Mouse (Mus musculus): ENCODE measurements at regions not wholly inside any gene's neighbourhood (a gene's known extent, or its start where the extent isn't known, plus 50 kb on each side); places are given as distances from the start of the nearest gene placed in this dataset.

- ATAC-seq (replicated peaks; ENCODE audit: low FRiP score, low TSS enrichment, low read depth) (no peak), DNase-seq (ENCODE audit: low spot score) (no peak)
- H3K27me3 ChIP-seq (replicated peaks; ENCODE audit: control insufficient read depth, insufficient read depth, low read length), result no peaks in the 10 kb centered on the region
- no peak overlapping the region for H3K4me2 ChIP-seq (ENCODE audit: low read length)
- H3K4me3 ChIP-seq (ENCODE audit: low read depth, low read length), result no peak overlapping the region
- no peak overlapping the region for H3K9ac ChIP-seq (ENCODE audit: low read length)
- H3K9me3 ChIP-seq (ENCODE audit: control insufficient read depth, low read length), result peaks cover 6% of the 10 kb centered on the region; the same call in 1 of the 2 replicates
- H3K36me3 ChIP-seq (ENCODE audit: control insufficient read depth, insufficient read depth, low read length), result no peaks in the 10 kb centered on the region
- WGBS, result 88% methylated on average over 2 of the region's 2 CpGs
- no peaks in the 10 kb centered on the region for H3K4me1 ChIP-seq (replicated peaks; ENCODE audit: control insufficient read depth, insufficient read depth, low read length)
- no peak overlapping the region for H3K27ac ChIP-seq (ENCODE audit: low read depth)
Observed at GRCm38 (mm10) chr8:116268685-116269084, 236.1 kb upstream of the Dynlrb2 start.

- no peaks in the 10 kb centered on the region for H3K27me3 ChIP-seq (replicated peaks; ENCODE audit: control insufficient read depth, insufficient read depth, low read length)
- ATAC-seq (replicated peaks; ENCODE audit: low FRiP score, low TSS enrichment, low read depth) (no peak), DNase-seq (ENCODE audit: low spot score) (no peak)
- no peak overlapping the region for H3K4me3 ChIP-seq (ENCODE audit: low read depth, low read length)
- no peaks in the 10 kb centered on the region for H3K36me3 ChIP-seq (ENCODE audit: control insufficient read depth, insufficient read depth, low read length)
- 79% methylated on average over 9 of the region's 9 CpGs for WGBS
- peaks cover 6% of the 10 kb centered on the region; the same call in 1 of the 2 replicates for H3K9me3 ChIP-seq (ENCODE audit: control insufficient read depth, low read length)
- H3K4me1 ChIP-seq (replicated peaks; ENCODE audit: control insufficient read depth, insufficient read depth, low read length), result no peaks in the 10 kb centered on the region
- no peak overlapping the region for H3K4me2 ChIP-seq (ENCODE audit: low read length)
- H3K9ac ChIP-seq (ENCODE audit: low read length), result no peak overlapping the region
- no peak overlapping the region for H3K27ac ChIP-seq (ENCODE audit: low read depth)
Observed at GRCm38 (mm10) chr8:116268161-116268560, 236.6 kb upstream of the Dynlrb2 start.

GRCm38 (mm10) chr8:116267021-116267420 is 237.8 kb upstream of the Dynlrb2 start:
- Histone ChIP-seq H3K36me3 (ENCODE audit: control insufficient read depth, insufficient read depth, low read length) (no peaks in the 10 kb centered on the region), H3K9me3 (ENCODE audit: control insufficient read depth, low read length) (peaks cover 6% of the 10 kb centered on the region; the same call in 1 of the 2 replicates), H3K4me2 (ENCODE audit: low read length) (no peak overlapping the region), H3K4me1 (replicated peaks; ENCODE audit: control insufficient read depth, insufficient read depth, low read length) (0 out of 2 replicates have a peak, but pooled peaks cover 5% of the 10 kb centered on the region), H3K27ac (ENCODE audit: low read depth) (no peak overlapping the region), H3K9ac (ENCODE audit: low read length) (no peak overlapping the region), H3K27me3 (replicated peaks; ENCODE audit: control insufficient read depth, insufficient read depth, low read length) (no peaks in the 10 kb centered on the region), H3K4me3 (ENCODE audit: low read depth, low read length) (no peak overlapping the region)
- DNase-seq (ENCODE audit: low spot score) (peak; percentile 50), ATAC-seq (replicated peaks; ENCODE audit: low FRiP score, low TSS enrichment, low read depth) (no peak)
- WGBS, result 78% methylated on average over 4 of the region's 4 CpGs

- H3K4me1 ChIP-seq (replicated peaks; ENCODE audit: control insufficient read depth, insufficient read depth, low read length), result 0 out of 2 replicates have a peak, but pooled peaks cover 8% of the 10 kb centered on the region
- no peaks in the 10 kb centered on the region for H3K36me3 ChIP-seq (ENCODE audit: control insufficient read depth, insufficient read depth, low read length)
- H3K4me3 ChIP-seq (ENCODE audit: low read depth, low read length), result no peak overlapping the region
- H3K27me3 ChIP-seq (replicated peaks; ENCODE audit: control insufficient read depth, insufficient read depth, low read length), result no peaks in the 10 kb centered on the region
- peak; percentile 66 for ATAC-seq (replicated peaks; ENCODE audit: low FRiP score, low TSS enrichment, low read depth)
- no peak overlapping the region for H3K27ac ChIP-seq (ENCODE audit: low read depth)
- H3K4me2 ChIP-seq (ENCODE audit: low read length), result no peak overlapping the region
- no peak for DNase-seq (ENCODE audit: low spot score)
- H3K9ac ChIP-seq (ENCODE audit: low read length), result no peak overlapping the region
- peaks cover 6% of the 10 kb centered on the region; the same call in 1 of the 2 replicates for H3K9me3 ChIP-seq (ENCODE audit: control insufficient read depth, low read length)
- 62% methylated on average over 3 of the region's 3 CpGs for WGBS
Observed at GRCm38 (mm10) chr8:116265591-116265990, 239.2 kb upstream of the Dynlrb2 start.

- H3K4me2 ChIP-seq (ENCODE audit: low read length), result no peak overlapping the region
- no peak overlapping the region for H3K9ac ChIP-seq (ENCODE audit: low read length)
- H3K36me3 ChIP-seq (ENCODE audit: control insufficient read depth, insufficient read depth, low read length), result no peaks in the 10 kb centered on the region
- H3K4me1 ChIP-seq (replicated peaks; ENCODE audit: control insufficient read depth, insufficient read depth, low read length), result 0 out of 2 replicates have a peak, but pooled peaks cover 8% of the 10 kb centered on the region
- peaks cover 2% of the 10 kb centered on the region; the same call in 1 of the 2 replicates for H3K9me3 ChIP-seq (ENCODE audit: control insufficient read depth, low read length)
- no peak overlapping the region for H3K27ac ChIP-seq (ENCODE audit: low read depth)
- no peaks in the 10 kb centered on the region for H3K27me3 ChIP-seq (replicated peaks; ENCODE audit: control insufficient read depth, insufficient read depth, low read length)
- 76% methylated on average over 3 of the region's 3 CpGs for WGBS
- ATAC-seq (replicated peaks; ENCODE audit: low FRiP score, low TSS enrichment, low read depth) (peak; percentile 63; the same call in 1 of the 2 replicates), DNase-seq (ENCODE audit: low spot score) (no peak)
- H3K4me3 ChIP-seq (ENCODE audit: low read depth, low read length), result no peak overlapping the region
Observed at GRCm38 (mm10) chr8:116264078-116264477, 240.7 kb upstream of the Dynlrb2 start.

GRCm38 (mm10) chr8:116261286-116261685 is 243.5 kb upstream of the Dynlrb2 start:
- 47% methylated on average over 2 of the region's 2 CpGs for WGBS
- Histone ChIP-seq H3K4me1 (replicated peaks; ENCODE audit: control insufficient read depth, insufficient read depth, low read length) (0 out of 2 replicates have a peak, but pooled peaks cover 8% of the 10 kb centered on the region), H3K27me3 (replicated peaks; ENCODE audit: control insufficient read depth, insufficient read depth, low read length) (no peaks in the 10 kb centered on the region), H3K9me3 (ENCODE audit: control insufficient read depth, low read length) (no peaks in the 10 kb centered on the region), H3K4me2 (ENCODE audit: low read length) (no peak overlapping the region), H3K9ac (ENCODE audit: low read length) (no peak overlapping the region), H3K27ac (ENCODE audit: low read depth) (no peak overlapping the region), H3K36me3 (ENCODE audit: control insufficient read depth, insufficient read depth, low read length) (no peaks in the 10 kb centered on the region), H3K4me3 (ENCODE audit: low read depth, low read length) (no peak overlapping the region)
- no peak for DNase-seq (ENCODE audit: low spot score)
- no peak for ATAC-seq (replicated peaks; ENCODE audit: low FRiP score, low TSS enrichment, low read depth)

- H3K4me3 ChIP-seq (ENCODE audit: low read depth, low read length), result no peak overlapping the region
- ATAC-seq (replicated peaks; ENCODE audit: low FRiP score, low TSS enrichment, low read depth) (no peak), DNase-seq (ENCODE audit: low spot score) (no peak)
- H3K36me3 ChIP-seq (ENCODE audit: control insufficient read depth, insufficient read depth, low read length), result no peaks in the 10 kb centered on the region
- no peak overlapping the region for H3K9ac ChIP-seq (ENCODE audit: low read length)
- no peaks in the 10 kb centered on the region for H3K9me3 ChIP-seq (ENCODE audit: control insufficient read depth, low read length)
- WGBS, result 49% methylated on average over 5 of the region's 5 CpGs
- H3K27me3 ChIP-seq (replicated peaks; ENCODE audit: control insufficient read depth, insufficient read depth, low read length), result 0 out of 2 replicates have a peak, but pooled peaks cover 1% of the 10 kb centered on the region
- H3K27ac ChIP-seq (ENCODE audit: low read depth), result no peak overlapping the region
- H3K4me2 ChIP-seq (ENCODE audit: low read length), result no peak overlapping the region
- peaks cover 5% of the 10 kb centered on the region for H3K4me1 ChIP-seq (replicated peaks; ENCODE audit: control insufficient read depth, insufficient read depth, low read length)
Observed at GRCm38 (mm10) chr8:116255398-116255797, 249.4 kb upstream of the Dynlrb2 start.

GRCm38 (mm10) chr8:116252455-116253216 is 252.1 kb upstream of the Dynlrb2 start:
- Histone ChIP-seq H3K27ac (ENCODE audit: low read depth) (no peak overlapping the region), H3K4me3 (ENCODE audit: low read depth, low read length) (no peak overlapping the region), H3K4me2 (ENCODE audit: low read length) (no peak overlapping the region), H3K9me3 (ENCODE audit: control insufficient read depth, low read length) (no peaks in the 10 kb centered on the region), H3K9ac (ENCODE audit: low read length) (no peak overlapping the region), H3K36me3 (ENCODE audit: control insufficient read depth, insufficient read depth, low read length) (no peaks in the 10 kb centered on the region), H3K27me3 (replicated peaks; ENCODE audit: control insufficient read depth, insufficient read depth, low read length) (0 out of 2 replicates have a peak, but pooled peaks cover 4% of the 10 kb centered on the region), H3K4me1 (replicated peaks; ENCODE audit: control insufficient read depth, insufficient read depth, low read length) (peaks cover 5% of the 10 kb centered on the region)
- DNase-seq (ENCODE audit: low spot score) (no peak), ATAC-seq (replicated peaks; ENCODE audit: low FRiP score, low TSS enrichment, low read depth) (no peak)
- 26% methylated on average over 7 of the region's 7 CpGs for WGBS

- no peaks in the 10 kb centered on the region for H3K36me3 ChIP-seq (ENCODE audit: control insufficient read depth, insufficient read depth, low read length)
- whole genome bisulfite sequencing, result 46% methylated on average over 1 of the region's 1 CpGs
- DNase-seq (ENCODE audit: low spot score), result no peak
- H3K9ac ChIP-seq (ENCODE audit: low read length), result no peak overlapping the region
- H3K4me3 ChIP-seq (ENCODE audit: low read depth, low read length), result no peak overlapping the region
- H3K27ac ChIP-seq (ENCODE audit: low read depth), result no peak overlapping the region
- no peak for ATAC-seq (replicated peaks; ENCODE audit: low FRiP score, low TSS enrichment, low read depth)
- H3K4me1 ChIP-seq (replicated peaks; ENCODE audit: control insufficient read depth, insufficient read depth, low read length), result peaks cover 5% of the 10 kb centered on the region
- 0 out of 2 replicates have a peak, but pooled peaks cover 4% of the 10 kb centered on the region for H3K27me3 ChIP-seq (replicated peaks; ENCODE audit: control insufficient read depth, insufficient read depth, low read length)
- H3K4me2 ChIP-seq (ENCODE audit: low read length), result no peak overlapping the region
- H3K9me3 ChIP-seq (ENCODE audit: control insufficient read depth, low read length), result no peaks in the 10 kb centered on the region
Observed at GRCm38 (mm10) chr8:116248398-116248797, 256.4 kb upstream of the Dynlrb2 start.
